Mouse (Mus musculus) large intestine, adult 2 months (tissue): ENCODE measurements around the gene Farp1. TPM values are rescaled to one million over a fixed set of nuclear protein-coding genes. Genes with fewer than 3 reads are reported as not detected.

Experiments
- DNase-seq: peaks from one replicate; pipeline ENCODE4 v3.0.0-alpha.2; 2012; ENCODE audit warnings: low read depth, low spot score
- WGBS: fragments of 180-500 bp; shearing (Covaris S2); methylation state at CpG from one replicate; pipeline ENCODE4 v1.1.7; 2018; 5-methylcytosine and 5-hydroxymethylcytosine counted together
- polyA plus RNA-seq: library from polyadenylated mRNA; depleted of rRNA; stranded (reverse); fragments of >200 nt; gene quantifications from 2 replicates; pipeline ENCODE4 v1.2.3, GENCODE M21; 2012; rRNA removed

Gene Farp1
- 13.3 and 15.9 TPM in 2 replicates for polyA plus RNA-seq

GRCm38 (mm10) chr14:121034973-121035662, at the start of gene Farp1:
TSS of gene Farp1 (plus strand) at chr14:121035200.
- WGBS: 2% methylated on average over 55 of the region's 61 CpGs

GRCm38 (mm10) chr14:120989126-120989525, 45.9 kb upstream of the Farp1 start:
- WGBS: 71% methylated on average over 6 of the region's 6 CpGs
- no peak for DNase-seq

More at GRCm38 (mm10) chr14:121034973-121035662, at the start of gene Farp1:
- no peak for DNase-seq

GRCm38 (mm10) chr14:120997686-120998085, 37.3 kb upstream of the Farp1 start:
- 89% methylated on average over 5 of the region's 5 CpGs for WGBS
- DNase-seq: no peak

GRCm38 (mm10) chr14:121000561-121001340, 34.2 kb upstream of the Farp1 start:
- WGBS: 54% methylated on average over 12 of the region's 12 CpGs
- no peak for DNase-seq

GRCm38 (mm10) chr14:121005621-121006020, 29.4 kb upstream of the Farp1 start:
- no peak for DNase-seq
- WGBS: 84% methylated on average over 6 of the region's 6 CpGs

- 96% methylated on average over 8 of the region's 8 CpGs for WGBS
These were observed 29.0 kb upstream of the Farp1 start for GRCm38 (mm10) chr14:121006021-121006420.

GRCm38 (mm10) chr14:121015114-121015690, 19.8 kb upstream of the Farp1 start:
- 96% methylated on average over 2 of the region's 2 CpGs for WGBS

More at GRCm38 (mm10) chr14:121006021-121006420, 29.0 kb upstream of the Farp1 start:
- DNase-seq: no peak

GRCm38 (mm10) chr14:121022403-121022802, 12.6 kb upstream of the Farp1 start:
- WGBS: 81% methylated on average over 5 of the region's 5 CpGs

More at GRCm38 (mm10) chr14:121015114-121015690, 19.8 kb upstream of the Farp1 start:
- DNase-seq: no peak

GRCm38 (mm10) chr14:121025381-121025780, 9.6 kb upstream of the Farp1 start:
- DNase-seq: no peak

More at GRCm38 (mm10) chr14:121022403-121022802, 12.6 kb upstream of the Farp1 start:
- DNase-seq: no peak

GRCm38 (mm10) chr14:121031396-121031795, 3.6 kb upstream of the Farp1 start:
- no peak for DNase-seq

More at GRCm38 (mm10) chr14:121025381-121025780, 9.6 kb upstream of the Farp1 start:
- WGBS: 63% methylated on average over 8 of the region's 8 CpGs

GRCm38 (mm10) chr14:121034525-121034924, 475 bp upstream of the Farp1 start:
- DNase-seq: no peak
- WGBS: 13% methylated on average over 10 of the region's 10 CpGs

More at GRCm38 (mm10) chr14:121031396-121031795, 3.6 kb upstream of the Farp1 start:
- 81% methylated on average over 2 of the region's 2 CpGs for WGBS

- no peak for DNase-seq
- under 1% methylated on average over 98 of the region's 100 CpGs for WGBS
These were observed 868 bp downstream of the Farp1 start for GRCm38 (mm10) chr14:121035663-121036473.

- DNase-seq: no peak
- 1% methylated on average over 19 of the region's 19 CpGs for WGBS
These were observed 1.7 kb downstream of the Farp1 start for GRCm38 (mm10) chr14:121036612-121037221.

- 5% methylated on average over 7 of the region's 7 CpGs for WGBS
These were observed 2.3 kb downstream of the Farp1 start for GRCm38 (mm10) chr14:121037276-121037675.

GRCm38 (mm10) chr14:121038676-121039075, 3.7 kb downstream of the Farp1 start:
- WGBS: 73% methylated on average over 5 of the region's 5 CpGs
- DNase-seq: no peak

More at GRCm38 (mm10) chr14:121037276-121037675, 2.3 kb downstream of the Farp1 start:
- DNase-seq: no peak

- DNase-seq: no peak
- WGBS: 90% methylated on average over 3 of the region's 3 CpGs
These were observed 9.1 kb downstream of the Farp1 start for GRCm38 (mm10) chr14:121044145-121044544.

GRCm38 (mm10) chr14:121046313-121046961, 11.4 kb downstream of the Farp1 start:
- 86% methylated on average over 9 of the region's 9 CpGs for WGBS
- no peak for DNase-seq

- DNase-seq: no peak
- WGBS: 64% methylated on average over 6 of the region's 6 CpGs
These were observed 12.8 kb downstream of the Farp1 start for GRCm38 (mm10) chr14:121047780-121048179.
